16 mouse cellular contexts compared by ENCODE assay signal in the genomic region with DNA sequence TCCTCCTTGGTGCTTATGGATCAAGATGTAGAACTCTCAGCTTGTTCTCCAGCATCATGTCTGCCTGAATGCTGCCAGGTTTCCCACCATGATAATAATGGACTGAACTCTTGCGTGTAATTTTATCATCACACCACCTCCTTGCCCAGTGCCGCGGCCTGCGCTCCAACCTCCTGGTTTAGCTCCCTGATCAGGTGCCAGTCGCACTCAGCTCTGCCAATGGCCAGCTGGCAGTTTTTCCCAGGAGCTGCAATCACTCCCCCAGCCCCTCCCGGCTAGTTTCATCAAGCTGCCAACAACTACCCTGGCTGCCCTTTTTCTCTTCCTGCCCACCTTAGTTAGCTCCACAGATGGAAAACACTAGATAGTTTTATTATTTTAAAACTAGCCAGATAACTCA. TPM values are rescaled to one million over a fixed set of nuclear protein-coding genes. Genes with fewer than 3 reads are reported as not detected.
DNase-seq lines count a peak whose midpoint lies in the region.
"Had no signal": no experiment of that assay in that cellular context is flagged by ENCODE, and none has a peak within 500 bp of the region (broad histone marks: within the 10 kb centered on the region; RNA-seq: fewer than 3 reads in every experiment).

No protein-coding gene starts in this region.

- intact Hi-C loops in gastrocnemius, postnatal 14 days (cut with DNase I; ENCODE audit: low total_unique reads): no loop called here

- peak; percentile 6 to 30 for DNase-seq in frontal cortex, adult 2 months (ENCODE audit: extremely low spot score in 1 of 2, low spot score in 1 of 2)
- no peak for DNase-seq in frontal cortex, postnatal 25 days (ENCODE audit: low spot score in 2 of 2)
- peak; percentile 25 for DNase-seq in right cerebral cortex, adult 18-20 months
- DNase-seq in right cerebral cortex, postnatal 36 days (ENCODE audit: low spot score in 2 of 2): no peak
- DNase-seq in gastrocnemius, postnatal 14 days: peak; percentile 56
- DNase-seq in right cerebral cortex, postnatal 4 days: peak; percentile 4
- no peak for DNase-seq in urinary bladder, adult 2 months (ENCODE audit: low spot score)
- no peak for DNase-seq in kidney, postnatal 25 days
- DNase-seq: kidney, adult 9 months had no signal

RNA-seq across cellular contexts. Expression of gene Smlr1, which starts 48.8 kb away (rescaled TPM):
- not detected in 2 replicates for polyA plus RNA-seq in frontal cortex, adult 2 months (2012; rRNA removed)
- not detected for total RNA-seq in gastrocnemius, postnatal 14 days (2021)
- not detected in 2 replicates for polyA plus RNA-seq in urinary bladder, adult 2 months (2012; rRNA removed)
- total RNA-seq: common myeloid progenitor, adult 5-6 weeks; left cerebral cortex, adult 8-10 months had no signal
- polyA plus RNA-seq: erythroblast, embryonic 14.5 days; heart, embryonic 15.5 days; neural tube, embryonic 13.5 days; spleen, adult 2 months; thymus, postnatal 0 days had no signal

Comparison
In these comparisons a context has a peak if more than half of its experiments do, and no peak if none do; other contexts are left out.
1. DNase-seq: peak in frontal cortex, adult 2 months (2 of 2), right cerebral cortex, adult 18-20 months (single experiment), gastrocnemius, postnatal 14 days (single experiment) and right cerebral cortex, postnatal 4 days (single experiment); none in frontal cortex, postnatal 25 days (0 of 2), right cerebral cortex, postnatal 36 days (0 of 2), urinary bladder, adult 2 months (single experiment) and kidney, postnatal 25 days (0 of 2).